Mouse (Mus musculus) heart, embryonic 14.5 days (tissue): ENCODE results near the gene Hoxa5. TPM values are rescaled to one million over a fixed set of nuclear protein-coding genes. Genes with fewer than 3 reads are reported as not detected.

Source experiments
- ATAC-seq: fragments of 200-750 bp; cut with Nextera tagmentation; 2 replicates; pipeline ENCODE4 v1.8.0; 2017; ENCODE audit warnings: low read depth, moderate TSS enrichment; ENCODE audit not compliant: insufficient number of reproducible peaks, insufficient read depth, low FRiP score
- H3K27ac ChIP-seq, 2 experiments: fragments of 200-500 bp in 1 of 2; fragments of 300-500 bp in 1 of 2; sonication (generic) in 1 of 2; replicated peaks in 1 of 2; 2 replicates each; pipeline ENCODE4 v1.5.1; 2012 to 2014; ENCODE audit warnings: low read depth in 2 of 2, low read length in 2 of 2, control low read depth in 1 of 2, mild to moderate bottlenecking in 1 of 2, mixed read lengths in 1 of 2; ENCODE audit not compliant: control insufficient read depth in 1 of 2, insufficient read depth in 1 of 2
- H3K27me3 ChIP-seq: fragments of 300-500 bp; sonication (generic); 2 replicates; pipeline ENCODE4 v1.6.1; 2014; ENCODE audit warnings: mild to moderate bottlenecking, low read length, control low read depth; ENCODE audit not compliant: control insufficient read depth, insufficient read depth
- H3K36me3 ChIP-seq: fragments of 300-500 bp; sonication (generic); 2 replicates; pipeline ENCODE4 v1.6.1; 2014; ENCODE audit warnings: mild to moderate bottlenecking, control low read depth, low read length, mixed read lengths; ENCODE audit not compliant: control insufficient read depth, insufficient read depth
- H3K4me1 ChIP-seq, 2 experiments: fragments of 200-500 bp in 1 of 2; fragments of 300-500 bp in 1 of 2; sonication (generic) in 1 of 2; 2 replicates each; pipeline ENCODE4 v1.6.1; 2012 to 2014; ENCODE audit warnings: low read length in 2 of 2, control low read depth in 1 of 2, mixed read lengths in 1 of 2; ENCODE audit not compliant: control insufficient read depth in 2 of 2, insufficient read depth in 2 of 2
- H3K4me2 ChIP-seq: fragments of 300-500 bp; sonication (generic); 2 replicates; pipeline ENCODE4 v1.6.1; 2014; ENCODE audit warnings: mild to moderate bottlenecking, low read length
- H3K4me3 ChIP-seq, 2 experiments: fragments of 200-500 bp in 1 of 2; fragments of 300-500 bp in 1 of 2; sonication (generic) in 1 of 2; 2 replicates each; pipeline ENCODE4 v1.5.1; 2012 to 2014; ENCODE audit warnings: low read length in 2 of 2, mild to moderate bottlenecking in 2 of 2, control low read depth in 1 of 2, low read depth in 1 of 2, moderate library complexity in 1 of 2; ENCODE audit not compliant: control insufficient read depth in 1 of 2, insufficient read depth in 1 of 2
- H3K9ac ChIP-seq: fragments of 300-500 bp; sonication (generic); 2 replicates; pipeline ENCODE4 v1.6.1; 2014; ENCODE audit warnings: mild to moderate bottlenecking, low read length
- H3K9me3 ChIP-seq: fragments of 300-500 bp; sonication (generic); 2 replicates; pipeline ENCODE4 v1.6.1; 2016; ENCODE audit warnings: low read length, control low read depth; ENCODE audit not compliant: control insufficient read depth
- WGBS: fragments of 180-500 bp; shearing (Covaris S2); extraction: QIAGEN DNeasy Blood & Tissue Kit; methylation state at CpG from one replicate; pipeline ENCODE4 v1.1.7; 2014; 5-methylcytosine and 5-hydroxymethylcytosine counted together
- polyA plus RNA-seq: library from polyadenylated mRNA; unstranded; fragments of >200 nt; fragmentation: Nextera tagmentation; extraction: Ambion mirVana; gene quantifications from 2 replicates; pipeline ENCODE4 v1.2.1, GENCODE M21; 2014

Hoxa5 gene
- polyA plus RNA-seq, 1 experiment from 2014 or later, result 1.3 TPM

DNA sequence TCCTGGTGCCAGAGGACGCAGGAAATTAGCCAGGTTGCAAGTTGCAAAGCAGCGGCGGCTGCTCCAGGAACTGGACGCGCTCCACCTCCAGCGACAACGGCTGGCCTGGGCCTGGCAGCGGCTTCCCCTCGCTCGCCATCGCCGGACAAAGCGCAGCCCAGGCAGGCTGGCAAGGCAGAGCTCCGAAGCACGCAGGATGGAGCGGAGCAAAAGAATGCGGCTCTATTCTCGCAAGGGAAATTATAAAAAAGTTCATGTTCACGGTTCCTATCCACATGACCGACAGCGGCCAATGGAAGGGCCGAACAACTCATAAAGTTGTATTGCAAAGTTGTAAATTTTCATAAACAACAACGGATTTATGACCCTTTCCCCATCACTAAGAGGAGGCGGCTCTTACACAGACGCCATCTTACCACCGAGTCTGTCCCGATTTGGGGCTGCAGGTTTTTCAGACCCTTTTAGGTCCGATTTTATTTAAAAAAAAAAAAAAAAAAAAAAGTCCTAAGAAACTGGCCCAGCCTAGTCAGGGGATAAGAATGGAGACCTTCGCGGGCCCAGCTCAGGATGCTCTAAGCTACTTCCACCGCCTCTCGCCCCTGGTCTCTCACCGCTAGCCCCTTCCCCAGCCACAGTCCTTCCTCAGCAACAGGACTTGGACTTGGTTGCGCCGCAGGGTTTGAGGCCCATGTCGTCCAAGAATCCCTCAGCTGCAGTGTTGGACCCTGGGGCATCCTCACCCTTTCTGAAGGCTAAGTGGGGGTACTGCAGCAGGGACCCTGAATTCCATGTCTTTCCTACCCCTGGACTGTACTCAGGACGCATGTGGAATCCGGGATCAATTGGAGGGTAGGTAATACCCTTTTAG lies 9.0 kb upstream of the Hoxa5 start, which contains the start of the genes Hoxa3 and Gm28308:
TSS of gene Hoxa3 (minus strand) at position 218 of the 868 bp plus-strand sequence.
TSS of gene Gm28308 (minus strand) at position 221 of the 868 bp plus-strand sequence.
- ATAC-seq, result no peak

DNA sequence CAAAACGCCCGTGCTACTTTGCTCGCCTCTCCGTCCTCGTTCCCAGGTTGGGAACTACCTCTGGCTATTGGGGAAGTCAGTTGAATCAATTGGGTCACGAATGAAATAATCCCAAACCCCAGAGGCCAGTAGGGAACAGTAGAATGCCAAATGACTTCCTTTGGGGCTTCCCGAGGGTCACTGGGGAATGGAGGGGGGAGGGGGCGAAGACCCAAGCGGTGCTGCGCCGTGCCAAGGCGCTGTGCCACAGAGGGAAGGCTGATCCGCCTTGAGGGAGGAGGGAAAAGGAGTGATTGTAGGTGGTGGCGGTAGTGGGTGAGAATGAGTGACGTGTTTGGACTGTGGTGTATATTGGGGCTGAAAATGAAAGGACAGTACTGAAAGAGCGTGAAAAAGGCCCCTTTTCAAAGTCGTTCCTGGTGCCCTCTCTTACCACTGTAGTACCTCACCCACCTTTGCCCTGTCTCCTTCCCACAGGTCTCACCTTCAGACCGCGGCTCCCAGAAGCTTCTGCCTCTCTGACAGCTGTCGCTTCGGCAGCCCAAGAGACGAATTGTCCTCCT lies 8.2 kb upstream of the Hoxa5 start:
- Histone ChIP-seq H3K9me3 (no peaks in the 10 kb centered on the region), H3K36me3 (no peaks in the 10 kb centered on the region), H3K9ac (no peak overlapping the region), H3K4me2 (peak overlapping the region; percentile 51), H3K4me1 (peaks cover 3 to 17% of the 10 kb centered on the region in 2 experiments; a peak in 2 of 4 replicates), H3K27me3 (peaks cover 100% of the 10 kb centered on the region), H3K4me3 (peak overlapping the region; percentile 3 to 29; a peak in 2 of 4 replicates), H3K27ac (no peak overlapping the region)
- ATAC-seq, result no peak
- 1% methylated on average over 22 of the region's 22 CpGs for whole genome bisulfite sequencing

More for the DNA sequence above, 9.0 kb upstream of the Hoxa5 start, which contains the start of the genes Hoxa3 and Gm28308:
- WGBS, result 2% methylated on average over 38 of the region's 38 CpGs
- Histone ChIP-seq H3K36me3 (no peaks in the 10 kb centered on the region), H3K4me3 (peak within 1 kb of the TSS; percentile 3 to 29; a peak in 2 of 4 replicates), H3K9me3 (no peaks in the 10 kb centered on the region), H3K9ac (no peak within 1 kb of the TSS), H3K27ac (no peak within 1 kb of the TSS), H3K4me1 (peaks cover 3 to 17% of the 10 kb centered on the region in 2 experiments; a peak in 2 of 4 replicates), H3K27me3 (peaks cover 100% of the 10 kb centered on the region), H3K4me2 (peak within 1 kb of the TSS; percentile 51)

DNA sequence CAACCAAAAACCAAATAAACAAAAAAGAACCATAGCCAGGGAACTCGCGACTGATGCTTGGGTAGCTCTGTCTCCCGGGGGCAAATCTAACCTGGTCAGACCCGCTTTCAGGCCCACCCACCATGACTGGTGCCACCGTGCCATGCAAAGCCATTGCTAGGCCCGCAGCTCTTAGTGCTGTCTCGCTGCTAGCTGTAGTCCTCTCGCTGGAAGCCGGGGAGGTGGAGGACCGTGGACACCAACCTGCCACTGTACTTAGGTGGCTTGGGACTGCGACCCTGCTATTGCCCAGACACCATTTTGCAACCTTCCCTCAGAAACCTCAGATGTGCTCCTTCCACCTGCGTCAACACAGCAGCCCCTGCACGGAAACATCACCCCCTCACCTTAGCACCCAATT lies 7.6 kb upstream of the Hoxa5 start:
- peaks cover 100% of the 10 kb centered on the region for H3K27me3 ChIP-seq
- H3K9me3 ChIP-seq, result no peaks in the 10 kb centered on the region
- no peak overlapping the region for H3K4me2 ChIP-seq
- 4% methylated on average over 13 of the region's 13 CpGs for WGBS
- H3K27ac ChIP-seq, result no peak overlapping the region
- no peak for ATAC-seq
- no peak overlapping the region for H3K9ac ChIP-seq
- peaks cover 3 to 12% of the 10 kb centered on the region in 2 experiments; a peak in 2 of 4 replicates for H3K4me1 ChIP-seq
- no peaks in the 10 kb centered on the region for H3K36me3 ChIP-seq
- no peak overlapping the region for H3K4me3 ChIP-seq

DNA sequence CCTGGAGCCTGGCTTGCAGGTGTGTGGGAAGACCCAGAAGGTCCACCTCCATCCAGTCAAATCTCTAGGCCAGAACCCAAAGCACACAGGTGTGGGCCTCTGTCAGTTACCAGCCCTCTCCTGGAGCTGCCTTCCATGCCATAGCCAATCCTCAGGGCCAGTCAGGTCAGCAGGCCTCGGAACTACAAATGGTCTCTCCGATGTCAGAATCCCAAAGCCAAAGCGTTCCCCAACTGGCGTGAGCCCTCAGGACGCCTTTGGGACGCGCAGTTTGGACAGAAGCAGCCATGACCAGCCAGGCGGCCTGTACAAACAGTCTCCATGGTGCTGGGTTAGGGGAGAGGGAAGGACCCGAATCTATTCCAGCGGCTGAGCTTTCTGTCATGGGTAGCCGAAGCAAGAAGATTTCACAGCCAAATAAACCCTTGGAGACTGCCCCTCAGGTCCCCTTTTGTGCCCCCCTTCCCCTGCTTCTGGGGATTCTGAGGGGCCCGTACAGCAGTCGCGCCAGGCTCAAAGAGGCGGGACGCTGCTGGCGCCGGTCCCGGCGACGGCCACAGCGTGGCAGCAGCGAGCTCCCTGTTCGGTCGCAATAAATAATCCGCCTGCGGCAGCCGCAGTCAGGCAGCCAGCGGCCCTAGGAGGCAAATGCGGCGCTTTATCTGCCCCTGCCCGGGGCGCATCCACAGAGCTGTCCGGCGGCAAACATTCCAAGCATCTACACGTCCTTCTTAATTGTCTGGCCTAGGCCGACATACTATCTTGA lies 7.0 kb upstream of the Hoxa5 start:
- WGBS, result 1% methylated on average over 37 of the region's 37 CpGs
- Histone ChIP-seq H3K27ac (no peak overlapping the region), H3K9me3 (no peaks in the 10 kb centered on the region), H3K4me1 (peaks cover 3 to 10% of the 10 kb centered on the region in 2 experiments; a peak in 2 of 4 replicates), H3K27me3 (peaks cover 100% of the 10 kb centered on the region), H3K9ac (no peak overlapping the region), H3K4me3 (0 out of 4 replicates have a peak overlapping the region, but pooled peaks of 1 of the 2 experiments have one; percentile 1), H3K36me3 (no peaks in the 10 kb centered on the region), H3K4me2 (no peak overlapping the region)
- ATAC-seq, result no peak

DNA sequence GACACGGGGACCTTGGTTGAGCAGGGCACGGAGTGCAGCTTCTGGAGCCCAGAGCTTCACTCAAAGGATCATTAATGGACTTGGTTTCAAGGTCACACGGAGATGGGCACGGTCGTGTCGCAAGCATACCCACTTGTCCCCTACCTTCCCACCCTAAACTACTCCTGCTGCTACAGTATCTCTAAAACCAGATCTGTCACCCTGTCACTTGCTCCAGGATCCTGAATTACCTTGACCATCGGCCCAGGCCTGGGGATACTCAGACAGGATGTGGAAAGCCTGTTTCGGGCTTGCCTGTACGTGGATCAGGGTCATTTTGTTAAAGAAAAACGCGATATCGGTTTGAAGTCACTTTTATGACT lies 5.3 kb upstream of the Hoxa5 start:
- H3K36me3 ChIP-seq, result no peaks in the 10 kb centered on the region
- peaks cover 100% of the 10 kb centered on the region for H3K27me3 ChIP-seq
- peaks cover 3 to 10% of the 10 kb centered on the region in 2 experiments; a peak in 2 of 4 replicates for H3K4me1 ChIP-seq
- H3K4me2 ChIP-seq, result no peak overlapping the region
- H3K27ac ChIP-seq, result no peak overlapping the region
- ATAC-seq, result no peak
- H3K9ac ChIP-seq, result no peak overlapping the region
- WGBS, result 11% methylated on average over 12 of the region's 12 CpGs
- H3K4me3 ChIP-seq, result no peak overlapping the region
- no peaks in the 10 kb centered on the region for H3K9me3 ChIP-seq

DNA sequence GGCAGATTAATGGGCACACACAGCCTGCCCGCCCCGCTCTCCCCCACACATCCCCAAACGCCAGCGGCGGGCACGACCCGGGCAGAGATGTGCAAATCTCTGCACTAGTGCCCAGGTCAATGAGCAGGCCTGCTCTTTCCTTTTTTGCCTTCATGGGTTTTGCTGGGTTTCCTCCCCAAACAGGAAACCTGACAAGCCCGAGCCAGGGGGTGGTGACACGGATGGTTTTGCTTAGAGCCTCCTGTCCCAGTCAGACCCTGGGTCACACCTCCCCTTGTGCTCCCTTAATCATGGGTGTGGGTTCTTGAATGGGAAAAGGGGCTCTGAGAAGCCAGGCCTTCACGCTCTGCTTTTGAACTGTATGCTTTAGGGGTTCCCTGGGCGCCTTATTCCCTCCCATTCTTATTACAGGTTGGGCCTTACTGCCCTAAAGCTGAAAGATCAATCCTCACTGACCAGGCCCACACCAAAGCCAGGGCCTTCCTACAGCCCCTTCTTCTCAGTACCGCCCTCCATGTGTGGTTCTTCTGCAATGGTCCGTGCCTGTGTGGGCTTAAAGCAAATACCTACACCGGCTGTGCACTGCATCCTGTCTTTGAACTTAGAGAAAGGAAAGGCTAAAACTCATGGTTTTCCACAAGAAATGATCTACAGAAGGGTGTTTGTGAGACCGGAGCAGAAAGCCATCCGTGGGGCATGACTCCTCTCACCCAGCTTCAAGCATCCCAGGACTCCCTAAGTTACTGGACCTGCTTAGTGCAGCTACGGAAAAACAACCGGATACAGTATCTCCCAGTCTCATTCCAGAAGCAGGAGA lies 4.7 kb upstream of the Hoxa5 start:
- peak overlapping the region; percentile 14; the same call in 1 of the 2 replicates for H3K4me2 ChIP-seq
- ATAC-seq, result no peak
- H3K36me3 ChIP-seq, result no peaks in the 10 kb centered on the region
- no peaks in the 10 kb centered on the region for H3K9me3 ChIP-seq
- H3K9ac ChIP-seq, result no peak overlapping the region
- H3K4me3 ChIP-seq, result peak overlapping the region in 1 of 2 experiments; percentile 12; a peak in 1 of 4 replicates
- peaks cover 100% of the 10 kb centered on the region for H3K27me3 ChIP-seq
- WGBS, result 7% methylated on average over 18 of the region's 18 CpGs
- H3K4me1 ChIP-seq, result peaks cover 5 to 15% of the 10 kb centered on the region in 2 experiments; a peak in 3 of 4 replicates
- H3K27ac ChIP-seq, result no peak overlapping the region
